Mouse (Mus musculus) liver, embryonic 14.5 days (tissue): ENCODE results near the gene Slc39a3.

ENCODE experiments used
- CTCF ChIP-seq: IDR thresholded peaks from 2 replicates; pipeline ENCODE4 v1.5.1; 2016; ENCODE audit warnings: antibody characterized with exemption, low read depth, control low read depth
- EP300 ChIP-seq: IDR thresholded peaks from 2 replicates; pipeline ENCODE4 v1.6.1; 2016; ENCODE audit warnings: antibody characterized with exemption, low read depth

- TF ChIP-seq CTCF = no peak
- TF ChIP-seq EP300 = no peak
Measured at GRCm38 (mm10) chr10:81033586-81033985, 3.6 kb downstream of the Slc39a3 start.
